Mouse (Mus musculus) C2C12 (cell line): ENCODE data around the gene Il1rap. TPM values are rescaled to one million over a fixed set of nuclear protein-coding genes. Genes with fewer than 3 reads are reported as not detected.

Experiments
- H3K27me3 ChIP-seq: one replicate; pipeline ENCODE4 v1.6.1; 2011; ENCODE audit not compliant: control insufficient read depth, insufficient read depth, insufficient read length
- H3K36me3 ChIP-seq: one replicate; pipeline ENCODE4 v1.6.1; 2011; ENCODE audit not compliant: control insufficient read depth, insufficient read depth
- H3K4me3 ChIP-seq: one replicate; pipeline ENCODE4 v1.5.1; 2011; ENCODE audit warnings: mild to moderate bottlenecking, control low read depth; ENCODE audit not compliant: poor library complexity, insufficient read depth, severe bottlenecking
- H3K79me2 ChIP-seq: one replicate; pipeline ENCODE4 v1.6.1; 2011; ENCODE audit not compliant: control insufficient read depth, insufficient read depth
- H3K79me3 ChIP-seq: one replicate; pipeline ENCODE4 v1.6.1; 2011; ENCODE audit warnings: low read depth, control low read depth
- H3ac ChIP-seq: one replicate; pipeline ENCODE3; 2011; ENCODE audit warnings: low read depth; ENCODE audit not compliant: control insufficient read depth, insufficient read length
- CEBPB ChIP-seq: IDR thresholded peaks from one replicate; pipeline ENCODE4 v1.6.1; 2011; ENCODE audit warnings: low read depth, mild to moderate bottlenecking, control low read depth, moderate library complexity
- CTCF ChIP-seq: IDR thresholded peaks from one replicate; pipeline ENCODE4 v1.5.1; 2011; ENCODE audit not compliant: control insufficient read depth, insufficient read depth, insufficient read length
- FOSL1 ChIP-seq: IDR thresholded peaks from one replicate; pipeline ENCODE4 v1.8.0; 2011; ENCODE audit warnings: mild to moderate bottlenecking, low read length; ENCODE audit not compliant: poor library complexity, insufficient read depth, severe bottlenecking
- MAX ChIP-seq: IDR thresholded peaks from one replicate; pipeline ENCODE4 v1.6.1; 2011; ENCODE audit warnings: mild to moderate bottlenecking, control low read depth
- MYOD1 ChIP-seq: IDR thresholded peaks from one replicate; pipeline ENCODE4 v1.6.1; 2011; ENCODE audit warnings: low read depth; ENCODE audit not compliant: control insufficient read depth, insufficient read length
- MYOG ChIP-seq: IDR thresholded peaks from one replicate; pipeline ENCODE4 v1.6.1; 2011; ENCODE audit not compliant: control insufficient read depth, insufficient read length; ENCODE audit errors: extremely low read depth
- USF1 ChIP-seq: IDR thresholded peaks from one replicate; pipeline ENCODE4 v1.6.1; 2011; ENCODE audit warnings: low read depth, mild to moderate bottlenecking, control low read depth, moderate library complexity
- polyA plus RNA-seq: library from polyadenylated mRNA; unstranded; fragments of >200 nt; fragmentation: generic; extraction: Trizol; gene quantifications from one replicate; pipeline ENCODE4 v1.2.1, GENCODE M21; 2012; ENCODE audit warnings: missing spikeins

The Il1rap gene
- polyA plus RNA-seq, 1 experiment, result 1.5 TPM

DNA sequence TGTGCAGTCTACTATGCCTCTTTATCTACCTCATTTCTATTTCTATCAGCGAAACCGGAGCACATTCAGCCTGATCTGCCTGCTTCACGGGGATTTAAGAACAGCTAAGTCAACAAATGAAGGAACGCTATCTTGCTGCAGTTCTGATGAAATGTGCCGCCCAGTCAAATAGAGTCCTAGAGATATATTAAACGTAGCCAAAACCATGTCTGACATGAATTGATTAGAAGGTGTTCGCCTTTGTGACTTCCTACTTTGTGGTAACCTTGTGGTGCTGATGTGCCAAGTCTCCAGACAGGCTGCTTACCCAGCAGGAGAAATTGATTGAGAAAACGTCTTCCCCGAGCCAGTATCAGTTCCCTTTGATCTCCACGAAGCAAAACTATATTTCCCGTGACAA, 109.8 kb downstream of the Il1rap start:
- no peaks in the 10 kb centered on the region for H3K79me3 ChIP-seq
- no peak overlapping the region for H3K4me3 ChIP-seq
- no peak for TF ChIP-seq CTCF
- TF ChIP-seq MYOG, result no peak
- TF ChIP-seq CEBPB, result no peak
- no peak for TF ChIP-seq FOSL1
- H3K36me3 ChIP-seq, result no peaks in the 10 kb centered on the region
- no peak overlapping the region for H3ac ChIP-seq
- no peaks in the 10 kb centered on the region for H3K79me2 ChIP-seq
- H3K27me3 ChIP-seq, result no peaks in the 10 kb centered on the region

DNA sequence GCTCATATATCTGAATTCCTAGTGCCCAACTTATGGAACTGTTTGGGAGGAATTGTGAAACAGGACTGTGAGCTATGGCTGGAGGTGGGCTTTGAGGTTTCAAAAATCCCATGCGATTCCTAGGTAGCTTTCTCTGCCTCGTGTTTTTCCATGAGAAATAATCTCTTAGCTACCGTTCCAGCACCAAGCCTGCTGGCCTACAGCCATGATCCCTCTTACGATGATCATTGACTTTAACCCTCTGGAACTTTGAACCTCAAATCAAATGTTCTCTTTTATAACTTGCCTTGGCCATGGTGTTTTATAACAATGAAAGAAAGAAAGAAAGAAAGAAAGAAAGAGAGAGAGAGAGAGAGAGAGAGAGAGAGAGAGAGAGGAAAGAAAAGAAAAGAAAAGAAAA, 116.6 kb downstream of the Il1rap start:
- TF ChIP-seq MYOD1 (no peak), USF1 (no peak), CTCF (no peak), MYOG (no peak), CEBPB (no peak), MAX (no peak), FOSL1 (no peak)
- no peaks in the 10 kb centered on the region for H3K36me3 ChIP-seq
- no peak overlapping the region for H3K4me3 ChIP-seq

DNA sequence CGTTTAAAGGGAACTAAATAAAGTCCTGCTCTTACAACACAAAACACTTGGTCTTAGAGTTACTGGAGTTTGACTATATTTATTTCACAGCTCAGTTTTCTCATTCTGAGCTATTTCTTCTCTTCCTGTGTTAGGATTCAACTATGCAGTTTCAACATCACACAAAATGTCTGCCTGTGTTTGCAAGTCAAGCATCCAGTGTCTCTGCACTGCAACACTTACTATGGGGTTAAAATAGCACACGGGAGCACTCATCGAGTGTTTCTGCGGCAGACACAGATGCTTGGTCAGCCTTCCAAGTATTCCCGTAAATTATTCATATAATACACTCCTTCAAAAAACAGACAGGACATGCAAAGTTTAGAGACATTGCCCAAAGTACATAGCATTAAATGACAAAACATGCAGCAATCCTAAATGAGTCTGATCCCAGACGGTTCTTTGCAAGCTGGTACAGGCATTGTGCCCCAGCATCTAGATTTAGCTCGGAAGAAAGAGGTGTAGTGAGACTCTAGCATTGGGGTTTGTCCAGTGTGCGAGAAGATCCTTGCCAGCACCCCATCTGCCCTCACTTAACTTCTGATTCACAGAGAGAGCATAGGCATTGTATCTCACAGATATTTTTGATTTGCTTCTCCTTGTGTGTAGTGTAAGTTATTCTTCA, 119.1 kb downstream of the Il1rap start:
- no peaks in the 10 kb centered on the region for H3K27me3 ChIP-seq
- no peaks in the 10 kb centered on the region for H3K79me2 ChIP-seq
- TF ChIP-seq MYOG, result no peak
- no peak for TF ChIP-seq CEBPB
- no peak for TF ChIP-seq FOSL1
- no peak for TF ChIP-seq USF1
- no peak for TF ChIP-seq MYOD1
- no peak for TF ChIP-seq MAX
- no peak for TF ChIP-seq CTCF
- H3ac ChIP-seq, result no peak overlapping the region
- H3K79me3 ChIP-seq, result no peaks in the 10 kb centered on the region
- H3K36me3 ChIP-seq, result no peaks in the 10 kb centered on the region
- no peak overlapping the region for H3K4me3 ChIP-seq

More for the DNA sequence above, 116.6 kb downstream of the Il1rap start:
- Histone ChIP-seq H3K79me2 (no peaks in the 10 kb centered on the region), H3K27me3 (no peaks in the 10 kb centered on the region), H3ac (no peak overlapping the region), H3K79me3 (no peaks in the 10 kb centered on the region)

DNA sequence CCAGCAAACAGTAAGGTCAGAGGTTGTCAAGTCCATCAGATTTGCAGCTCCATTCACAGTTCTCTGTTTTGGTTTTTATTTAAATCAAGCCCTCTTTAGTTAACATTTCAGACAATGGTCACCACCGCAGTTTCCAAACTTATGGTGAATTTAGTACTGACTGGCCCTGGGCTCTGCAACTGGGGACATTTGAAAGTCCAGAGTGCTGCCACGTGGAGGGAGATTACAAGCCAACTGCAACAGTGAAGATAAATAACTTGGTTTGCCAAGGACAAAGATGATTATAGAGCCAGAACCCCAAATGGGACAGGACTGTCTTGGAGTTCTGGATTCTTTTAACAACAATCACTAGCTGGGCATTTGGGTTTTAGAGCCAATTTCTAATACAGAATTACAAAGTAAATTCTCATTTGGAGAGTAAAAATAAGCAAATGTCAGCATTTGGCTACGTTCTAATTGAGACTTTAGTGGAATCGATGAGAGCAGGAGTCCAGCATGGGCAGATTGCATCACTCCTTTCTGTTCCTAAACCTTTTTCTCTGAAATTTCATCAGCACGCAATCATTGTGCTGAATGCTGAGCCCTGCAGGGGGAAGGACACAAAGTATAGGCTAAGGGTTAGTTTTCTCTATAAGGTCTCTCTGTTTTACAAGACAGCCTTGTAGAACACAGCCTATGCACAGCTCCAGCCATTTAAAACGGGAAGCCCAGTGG, 124.3 kb downstream of the Il1rap start:
- H3K79me2 ChIP-seq, result no peaks in the 10 kb centered on the region
- H3K27me3 ChIP-seq, result no peaks in the 10 kb centered on the region
- H3K36me3 ChIP-seq, result no peaks in the 10 kb centered on the region
- H3ac ChIP-seq, result no peak overlapping the region
- H3K4me3 ChIP-seq, result no peak overlapping the region
- no peak for TF ChIP-seq USF1
- TF ChIP-seq CEBPB, result no peak
- TF ChIP-seq FOSL1, result no peak
- TF ChIP-seq MYOG, result no peak
- no peak for TF ChIP-seq MYOD1
- no peak for TF ChIP-seq MAX
- TF ChIP-seq CTCF, result no peak
- H3K79me3 ChIP-seq, result no peaks in the 10 kb centered on the region

DNA sequence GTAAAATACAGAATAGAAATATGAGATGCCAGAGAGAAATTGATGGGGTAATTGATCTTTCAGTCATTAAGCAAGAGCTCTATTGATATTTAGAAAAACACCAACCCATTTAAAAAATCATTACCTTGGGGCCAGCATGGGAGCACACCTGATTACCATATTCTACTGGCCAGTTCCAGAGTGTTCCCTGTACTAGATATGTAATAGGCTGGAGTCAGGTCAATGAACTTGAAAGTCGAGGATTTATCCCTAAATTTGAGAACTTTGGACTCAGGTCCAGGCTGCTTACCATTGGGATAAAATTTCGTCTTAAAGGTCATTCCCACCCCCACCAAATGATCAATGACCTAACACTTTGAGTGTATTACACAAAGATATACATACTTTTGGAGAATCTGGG, 125.0 kb downstream of the Il1rap start:
- no peaks in the 10 kb centered on the region for H3K36me3 ChIP-seq
- no peak for TF ChIP-seq FOSL1
- TF ChIP-seq MAX, result no peak
- no peak for TF ChIP-seq CTCF
- H3ac ChIP-seq, result no peak overlapping the region
- H3K4me3 ChIP-seq, result no peak overlapping the region
- no peaks in the 10 kb centered on the region for H3K27me3 ChIP-seq
- H3K79me2 ChIP-seq, result no peaks in the 10 kb centered on the region
- H3K79me3 ChIP-seq, result no peaks in the 10 kb centered on the region

DNA sequence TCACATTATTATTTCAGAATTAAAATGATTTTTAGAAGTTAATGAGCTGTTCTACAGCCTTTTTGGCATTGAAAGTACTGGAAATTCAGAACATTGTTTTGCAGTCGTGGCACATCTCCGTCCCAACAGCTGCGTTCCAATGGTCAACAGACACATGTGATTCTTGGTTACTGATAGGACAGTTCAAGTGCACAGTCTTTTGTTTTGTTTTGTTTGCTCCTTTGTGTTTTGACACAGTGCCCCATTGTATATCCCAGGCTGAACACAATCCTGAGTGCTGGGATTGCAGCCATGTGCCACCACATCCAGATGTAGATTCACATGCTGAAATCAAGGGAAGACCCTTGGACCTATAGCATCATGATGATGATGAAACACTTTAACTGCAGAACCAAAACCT, 129.4 kb downstream of the Il1rap start:
- Histone ChIP-seq H3K79me3 (no peaks in the 10 kb centered on the region), H3K4me3 (no peak overlapping the region), H3K27me3 (no peaks in the 10 kb centered on the region), H3K36me3 (no peaks in the 10 kb centered on the region), H3ac (no peak overlapping the region), H3K79me2 (no peaks in the 10 kb centered on the region)
- TF ChIP-seq USF1 (no peak), MYOD1 (no peak)
